Mouse (Mus musculus) neutrophil, adult 65 days (primary cell): ENCODE results near the gene Calr. TPM values are rescaled to one million over a fixed set of nuclear protein-coding genes. Genes with fewer than 3 reads are reported as not detected.

Experiments
- total RNA-seq: library from RNA; stranded (reverse); gene quantifications from 2 replicates; pipeline ENCODE4 v1.2.4, GENCODE M21; 2023

Gene Calr
- total RNA-seq = 301 and 316 TPM in 2 replicates

GRCm38 (mm10) chr8:84846722-84847572 is at the start of gene Calr:
Gene Calr (minus strand): TSS chr8:84846934.

GRCm38 (mm10) chr8:84893709-84894134 is 47.0 kb upstream of the Calr start, which contains the start of gene Gcdh:
Gene Gcdh (minus strand): TSS chr8:84893921.

DNA sequence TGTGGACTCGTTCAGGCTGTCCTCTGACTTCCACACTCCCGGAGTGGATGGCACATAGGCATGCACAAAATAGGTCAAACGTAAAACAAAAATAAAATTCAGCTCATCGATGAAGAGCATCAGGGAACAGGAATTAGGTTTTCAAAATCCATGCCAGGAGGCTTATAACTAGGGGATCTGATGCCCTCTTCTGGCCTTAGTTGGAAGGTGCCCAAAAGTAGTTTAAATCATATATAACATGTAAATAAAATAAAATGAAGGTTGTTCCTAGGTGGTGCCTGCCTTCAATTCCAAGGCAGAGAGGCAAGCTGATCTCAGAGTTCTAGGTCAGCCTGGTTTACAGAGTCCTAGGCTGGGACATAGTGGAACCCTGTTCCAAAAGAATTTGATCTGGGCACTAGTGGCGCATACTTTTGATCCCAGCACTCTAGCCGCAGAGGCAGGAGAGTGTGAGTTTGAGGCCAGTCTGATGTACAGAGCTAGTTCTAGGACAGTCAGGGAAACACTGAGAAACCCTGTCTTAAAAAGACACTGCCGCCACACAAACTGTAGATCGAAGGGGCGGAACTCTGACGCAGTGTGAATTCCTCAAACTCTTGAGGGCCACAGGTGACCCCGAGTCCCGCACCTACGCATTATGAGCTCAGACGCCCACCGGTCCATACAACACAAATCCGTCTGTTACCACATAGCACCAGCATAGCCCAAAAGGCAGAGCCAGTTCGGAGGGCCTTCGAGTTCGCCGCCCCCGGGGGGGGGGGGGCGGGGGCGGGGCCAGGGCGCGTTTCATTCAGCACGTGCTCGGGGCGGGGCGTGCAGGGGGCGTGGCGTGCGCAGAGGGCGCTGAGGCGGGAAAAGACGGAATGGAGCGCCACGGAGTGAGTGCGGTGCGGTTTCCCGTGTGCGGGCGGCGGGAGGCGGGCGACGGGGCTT is 24.9 kb upstream of the Calr start, which contains the start of gene Syce2:
TSS of gene Syce2 (plus strand) at position 736 of the 933 bp plus-strand sequence.

GRCm38 (mm10) chr8:84856864-84857441 is 10.2 kb upstream of the Calr start, which contains the start of gene Farsa:
Gene Farsa (plus strand): TSS chr8:84856989.

GRCm38 (mm10) chr8:84840248-84840999 is 6.3 kb downstream of the Calr start, which contains the start of gene Rad23a:
Gene Rad23a (minus strand): TSS chr8:84840665.

DNA sequence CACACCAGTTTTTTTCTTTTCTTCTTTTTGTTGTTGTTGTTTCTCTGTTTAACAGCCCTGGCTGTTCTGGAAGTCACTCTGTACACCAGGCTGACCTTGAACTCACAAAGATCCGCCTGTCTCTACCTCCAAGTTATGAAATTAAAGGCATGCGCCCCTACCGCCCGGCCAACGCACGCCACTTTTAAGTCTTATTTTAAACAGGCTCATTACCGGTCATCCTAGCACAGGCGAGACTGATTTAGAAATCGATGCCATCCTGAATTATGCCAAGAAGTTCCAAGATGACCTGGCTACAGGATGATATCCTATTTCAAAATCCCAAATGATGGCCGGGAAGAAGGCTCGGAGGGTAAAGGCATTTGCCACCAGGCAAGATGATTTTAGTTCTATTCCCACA is 15.2 kb downstream of the Calr start, which contains the start of gene Gadd45gip1:
TSS of gene Gadd45gip1 (plus strand) at position 33 of the 400 bp plus-strand sequence.

DNA sequence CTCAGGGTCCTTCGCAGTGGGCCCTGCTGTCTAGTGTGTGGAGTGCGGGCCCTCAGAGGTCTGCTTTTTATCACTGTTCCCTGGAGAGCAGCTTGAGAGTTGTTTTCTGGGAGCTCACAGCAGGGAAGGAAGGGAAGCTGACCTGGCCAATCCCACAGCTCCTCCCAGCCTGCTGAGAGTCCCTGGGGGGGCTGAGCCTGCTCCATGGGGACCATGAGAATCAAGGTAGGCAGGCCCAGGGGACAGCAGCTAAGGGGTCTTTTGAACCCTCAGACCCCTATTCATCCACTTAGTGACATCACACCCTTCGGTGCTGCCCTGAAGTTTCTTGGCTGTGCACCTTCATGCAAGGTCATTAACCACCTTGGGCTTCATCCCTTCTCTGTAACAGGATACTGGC is 24.0 kb downstream of the Calr start, which contains the start of gene Dand5:
TSS of gene Dand5 (minus strand) at position 101 of the 400 bp plus-strand sequence.

DNA sequence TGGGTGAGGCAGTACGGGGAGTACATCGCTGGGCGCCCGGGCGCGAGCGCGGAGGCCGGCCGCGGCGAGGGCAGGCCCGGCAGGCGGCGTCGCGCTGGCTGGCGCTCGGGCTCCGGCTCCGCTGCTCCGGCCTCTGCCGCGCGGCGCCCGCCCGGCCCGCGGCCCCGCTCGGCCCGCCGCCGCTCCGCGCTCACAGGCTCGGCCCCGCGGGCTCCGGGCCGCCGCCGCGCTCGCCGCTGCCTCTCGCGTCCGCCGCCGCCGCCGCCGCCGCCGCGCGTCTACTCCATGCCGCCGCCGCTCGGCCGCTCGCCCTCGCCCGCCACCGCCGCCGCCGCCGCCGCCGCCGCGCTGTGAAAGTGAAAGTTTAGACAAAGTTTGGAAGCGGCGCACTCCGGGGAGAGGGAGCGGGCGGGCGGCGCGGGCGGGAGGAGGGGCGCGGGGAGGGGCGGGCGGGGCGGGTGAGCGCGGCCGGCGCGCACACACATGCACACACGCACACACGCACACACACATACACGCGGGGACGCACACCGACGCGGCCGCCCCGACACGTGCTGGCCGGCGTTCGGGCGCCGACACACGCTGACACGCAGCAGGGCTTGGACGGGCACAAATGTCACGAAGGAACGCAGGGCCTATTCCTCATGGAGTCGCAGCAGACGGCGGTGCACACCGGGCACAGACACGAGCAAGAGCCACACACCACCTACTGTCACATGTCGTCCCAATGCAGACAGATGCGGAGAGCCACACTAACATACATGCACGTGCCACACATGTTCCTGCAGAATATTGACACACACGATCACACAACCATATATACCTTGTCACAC is 46.5 kb downstream of the Calr start, which contains the start of gene Nfix:
TSS of gene Nfix (minus strand) at position 346 of the 833 bp plus-strand sequence.

Other genes with a start within 250 kb of the Calr start
- gene Ier2, start 184.1 kb downstream of the Calr start, total RNA-seq = 1,006 and 1,033 TPM in 2 replicates
- 23.4 and 32.0 TPM in 2 replicates for gene Trmt1, start 160.6 kb downstream of the Calr start, total RNA-seq
- 29.3 and 31.5 TPM in 2 replicates for gene Nacc1, start 159.1 kb downstream of the Calr start, total RNA-seq
- gene Lyl1, start 145.5 kb downstream of the Calr start, total RNA-seq = 72.0 and 81.6 TPM in 2 replicates
- gene G430095P16Rik, start 123.9 kb downstream of the Calr start, total RNA-seq = 3.3 TPM in 2 replicates
- 11.2 and 14.3 TPM in 2 replicates for gene Nfix, start 46.6 kb downstream of the Calr start, total RNA-seq
- gene Dand5, start 24.1 kb downstream of the Calr start, total RNA-seq = 0.38 and 1.1 TPM in 2 replicates
- 4.2 and 5.3 TPM in 2 replicates for gene Gadd45gip1, start 15.4 kb downstream of the Calr start, total RNA-seq
- gene Rad23a, start 6.3 kb downstream of the Calr start, total RNA-seq = 23.0 and 25.5 TPM in 2 replicates
- gene Farsa, start 10.1 kb upstream of the Calr start, total RNA-seq = 26.9 and 37.7 TPM in 2 replicates
- 7.3 and 11.1 TPM in 2 replicates for gene Syce2, start 25.2 kb upstream of the Calr start, total RNA-seq
- gene Gcdh, start 47.0 kb upstream of the Calr start, total RNA-seq = 5.3 and 5.7 TPM in 2 replicates
- gene Klf1, start 55.0 kb upstream of the Calr start, total RNA-seq = 1.0 TPM in 1 of 2 replicates, not detected in the other
- gene Dnase2a, start 61.6 kb upstream of the Calr start, total RNA-seq = 15.4 and 20.9 TPM in 2 replicates
- 0.09 and 0.70 TPM in 2 replicates for gene Mast1, start 90.4 kb upstream of the Calr start, total RNA-seq
- gene Rtbdn, start 100.1 kb upstream of the Calr start, total RNA-seq = not detected in 2 replicates
- gene Gm49661, start 122.5 kb upstream of the Calr start, total RNA-seq = not detected in 2 replicates
- gene Prdx2, start 122.7 kb upstream of the Calr start, total RNA-seq = 32.5 and 39.5 TPM in 2 replicates
- gene Rnaseh2a, start 122.8 kb upstream of the Calr start, total RNA-seq = 19.9 and 24.8 TPM in 2 replicates
- 1,149 and 1,207 TPM in 2 replicates for gene Junb, start 131.8 kb upstream of the Calr start, total RNA-seq
- 0.54 and 1.8 TPM in 2 replicates for gene Hook2, start 143.7 kb upstream of the Calr start, total RNA-seq
- not detected in 2 replicates for gene Best2, start 167.6 kb upstream of the Calr start, total RNA-seq
- gene Asna1, start 178.3 kb upstream of the Calr start, total RNA-seq = 53.9 and 55.6 TPM in 2 replicates
- gene Trir, start 179.9 kb upstream of the Calr start, total RNA-seq = 154 and 161 TPM in 2 replicates
- 28.2 and 28.5 TPM in 2 replicates for gene Tnpo2, start 190.0 kb upstream of the Calr start, total RNA-seq
- 4.7 and 10.4 TPM in 2 replicates for gene Fbxw9, start 213.1 kb upstream of the Calr start, total RNA-seq
- gene Gm5741, start 221.0 kb upstream of the Calr start, total RNA-seq = not detected in 2 replicates
- gene Dhps, start 224.8 kb upstream of the Calr start, total RNA-seq = 37.9 and 52.8 TPM in 2 replicates
- gene Wdr83os, start 233.8 kb upstream of the Calr start, total RNA-seq = 28.6 and 31.0 TPM in 2 replicates
- gene Wdr83, start 234.4 kb upstream of the Calr start, total RNA-seq = 8.1 and 13.9 TPM in 2 replicates
- gene Man2b1, start 236.3 kb upstream of the Calr start, total RNA-seq = 289 and 376 TPM in 2 replicates